Mouse (Mus musculus): ENCODE measurements around the gene Zfp784.

DNA sequence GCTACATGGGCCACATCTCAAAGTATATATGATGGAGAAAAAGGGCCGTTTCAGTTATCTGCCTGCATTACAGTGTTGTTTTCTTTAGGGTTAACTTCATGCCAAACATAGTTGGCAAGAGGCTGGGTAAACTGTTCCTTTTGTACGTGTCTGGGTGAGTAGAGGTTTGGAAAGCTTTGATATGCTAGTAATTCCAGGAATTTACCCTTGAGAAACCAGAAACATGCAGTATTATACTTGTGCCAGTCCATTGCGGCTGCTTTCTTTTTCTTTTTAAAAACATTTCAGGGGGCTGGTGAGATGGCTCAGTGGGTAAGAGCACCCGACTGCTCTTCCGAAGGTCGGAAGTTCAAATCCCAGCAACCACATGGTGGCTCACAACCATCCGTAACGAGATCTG, 41.3 kb downstream of the Zfp784 start:
- no peak for TF ChIP-seq CTCF (IDR thresholded peaks at IDR 0.05; ENCODE audit: low read depth)
- no peak for TF ChIP-seq EP300 (optimal IDR thresholded peaks at IDR 0.05)
